Mouse (Mus musculus) midbrain, embryonic 14.5 days (tissue): ENCODE data around the gene Fh1. TPM values are rescaled to one million over a fixed set of nuclear protein-coding genes. Genes with fewer than 3 reads are reported as not detected.

Source experiments
- ATAC-seq: fragments of 200-750 bp; cut with Nextera tagmentation; 2 replicates; pipeline ENCODE4 v1.8.0; 2017; ENCODE audit warnings: moderate number of reproducible peaks, moderate library complexity; ENCODE audit not compliant: low FRiP score, low TSS enrichment
- DNase-seq: peaks from one replicate; pipeline ENCODE4 v3.0.0-alpha.2; 2015
- H3K27ac ChIP-seq: fragments of 300-500 bp; sonication (generic); replicated peaks from 2 replicates; pipeline ENCODE4 v1.5.1; 2014; ENCODE audit warnings: mild to moderate bottlenecking, low read depth, low read length, moderate library complexity
- H3K27me3 ChIP-seq: fragments of 300-500 bp; sonication (generic); 2 replicates; pipeline ENCODE4 v1.6.1; 2014; ENCODE audit warnings: low read length, control low read depth, mixed read lengths; ENCODE audit not compliant: control insufficient read depth, insufficient read depth
- H3K36me3 ChIP-seq: fragments of 300-500 bp; sonication (generic); 2 replicates; pipeline ENCODE4 v1.6.1; 2014; ENCODE audit warnings: low read length, control low read depth; ENCODE audit not compliant: control insufficient read depth, insufficient read depth
- H3K4me1 ChIP-seq: fragments of 300-500 bp; sonication (generic); 2 replicates; pipeline ENCODE4 v1.6.1; 2014; ENCODE audit warnings: mild to moderate bottlenecking, antibody characterized with exemption, low read length, control low read depth; ENCODE audit not compliant: control insufficient read depth, insufficient read depth
- H3K4me2 ChIP-seq: fragments of 300-500 bp; sonication (generic); 2 replicates; pipeline ENCODE4 v1.6.1; 2014; ENCODE audit warnings: mild to moderate bottlenecking, low read length, moderate library complexity
- H3K4me3 ChIP-seq: fragments of 300-500 bp; sonication (generic); replicated peaks from 2 replicates; pipeline ENCODE4 v1.5.1; 2014; ENCODE audit warnings: low read depth, low read length
- H3K9ac ChIP-seq: fragments of 300-500 bp; sonication (generic); replicated peaks from 2 replicates; pipeline ENCODE4 v1.6.1; 2014; ENCODE audit warnings: mild to moderate bottlenecking, low read length, moderate library complexity
- H3K9me3 ChIP-seq: fragments of 300-500 bp; sonication (generic); 2 replicates; pipeline ENCODE4 v1.6.1; 2016; ENCODE audit warnings: low read length, control low read depth, mixed read lengths; ENCODE audit not compliant: control insufficient read depth
- WGBS: fragments of 180-500 bp; shearing (Covaris S2); extraction: QIAGEN DNeasy Blood & Tissue Kit; methylation state at CpG from one replicate; pipeline ENCODE4 v1.1.7; 2014; 5-methylcytosine and 5-hydroxymethylcytosine counted together
- polyA plus RNA-seq: library from polyadenylated mRNA; unstranded; fragments of >200 nt; fragmentation: Nextera tagmentation; extraction: Ambion mirVana; gene quantifications from 2 replicates; pipeline ENCODE4 v1.2.1, GENCODE M21; 2014

Fh1 gene
- polyA plus RNA-seq, 1 experiment from 2014 or later: 87.7 TPM

- Histone ChIP-seq H3K27me3 (no peaks in the 10 kb centered on the region), H3K9me3 (no peaks in the 10 kb centered on the region), H3K9ac (no peak overlapping the region), H3K4me3 (no peak overlapping the region), H3K4me2 (no peak overlapping the region), H3K27ac (no peak overlapping the region), H3K36me3 (no peaks in the 10 kb centered on the region), H3K4me1 (no peaks in the 10 kb centered on the region)
- DNase-seq: no peak
- WGBS: 95% methylated on average over 4 of the region's 4 CpGs
- no peak for ATAC-seq
Measured at GRCm38 (mm10) chr1:175648615-175649014, 23.2 kb upstream of the Fh1 start.

GRCm38 (mm10) chr1:175646952-175647351 lies 21.5 kb upstream of the Fh1 start:
- Histone ChIP-seq H3K9ac (no peak overlapping the region), H3K4me2 (no peak overlapping the region), H3K4me3 (no peak overlapping the region), H3K27ac (no peak overlapping the region), H3K36me3 (no peaks in the 10 kb centered on the region), H3K9me3 (no peaks in the 10 kb centered on the region), H3K4me1 (no peaks in the 10 kb centered on the region), H3K27me3 (no peaks in the 10 kb centered on the region)
- 86% methylated on average over 9 of the region's 9 CpGs for WGBS
- ATAC-seq (no peak), DNase-seq (no peak)

- Histone ChIP-seq H3K36me3 (no peaks in the 10 kb centered on the region), H3K9me3 (no peaks in the 10 kb centered on the region), H3K4me1 (no peaks in the 10 kb centered on the region), H3K4me3 (no peak overlapping the region), H3K27ac (no peak overlapping the region), H3K27me3 (no peaks in the 10 kb centered on the region), H3K9ac (no peak overlapping the region), H3K4me2 (no peak overlapping the region)
- no peak for DNase-seq
- ATAC-seq: no peak
- 81% methylated on average over 5 of the region's 5 CpGs for WGBS
Measured at GRCm38 (mm10) chr1:175643496-175644265, 18.2 kb upstream of the Fh1 start.

- Histone ChIP-seq H3K9ac (no peak overlapping the region), H3K4me3 (no peak overlapping the region), H3K4me1 (no peaks in the 10 kb centered on the region; the same call in 1 of the 2 replicates), H3K9me3 (no peaks in the 10 kb centered on the region), H3K27me3 (no peaks in the 10 kb centered on the region), H3K4me2 (no peak overlapping the region), H3K27ac (no peak overlapping the region), H3K36me3 (no peaks in the 10 kb centered on the region)
- DNase-seq (no peak), ATAC-seq (no peak)
- WGBS: 87% methylated on average over 6 of the region's 6 CpGs
Measured at GRCm38 (mm10) chr1:175640435-175641150, 15.2 kb upstream of the Fh1 start.

GRCm38 (mm10) chr1:175639072-175639471 lies 13.6 kb upstream of the Fh1 start:
- WGBS: 87% methylated on average over 7 of the region's 7 CpGs
- no peak for ATAC-seq
- no peaks in the 10 kb centered on the region; the same call in 1 of the 2 replicates for H3K4me1 ChIP-seq
- DNase-seq: no peak
- no peaks in the 10 kb centered on the region for H3K9me3 ChIP-seq
- H3K27me3 ChIP-seq: no peaks in the 10 kb centered on the region
- H3K4me3 ChIP-seq: no peak overlapping the region
- H3K27ac ChIP-seq: no peak overlapping the region
- H3K36me3 ChIP-seq: no peaks in the 10 kb centered on the region
- no peak overlapping the region for H3K4me2 ChIP-seq
- no peak overlapping the region for H3K9ac ChIP-seq

GRCm38 (mm10) chr1:175637677-175638076 lies 12.2 kb upstream of the Fh1 start:
- ATAC-seq: no peak
- 81% methylated on average over 7 of the region's 7 CpGs for WGBS
- Histone ChIP-seq H3K9ac (no peak overlapping the region), H3K4me1 (no peaks in the 10 kb centered on the region; the same call in 1 of the 2 replicates), H3K36me3 (no peaks in the 10 kb centered on the region), H3K4me2 (no peak overlapping the region), H3K9me3 (no peaks in the 10 kb centered on the region), H3K27ac (no peak overlapping the region), H3K27me3 (no peaks in the 10 kb centered on the region), H3K4me3 (no peak overlapping the region)
- no peak for DNase-seq

- WGBS: 98% methylated on average over 14 of the region's 14 CpGs
- no peak overlapping the region for H3K4me2 ChIP-seq
- no peaks in the 10 kb centered on the region for H3K36me3 ChIP-seq
- ATAC-seq (no peak), DNase-seq (no peak)
- no peak overlapping the region for H3K27ac ChIP-seq
- H3K9me3 ChIP-seq: no peaks in the 10 kb centered on the region
- no peak overlapping the region for H3K9ac ChIP-seq
- H3K4me3 ChIP-seq: no peak overlapping the region
- no peaks in the 10 kb centered on the region for H3K27me3 ChIP-seq
- no peaks in the 10 kb centered on the region; the same call in 1 of the 2 replicates for H3K4me1 ChIP-seq
Measured at GRCm38 (mm10) chr1:175632470-175632869, 7.0 kb upstream of the Fh1 start.

GRCm38 (mm10) chr1:175631721-175632221 lies 6.3 kb upstream of the Fh1 start:
- Histone ChIP-seq H3K9me3 (no peaks in the 10 kb centered on the region), H3K36me3 (no peaks in the 10 kb centered on the region), H3K4me2 (no peak overlapping the region), H3K27ac (no peak overlapping the region), H3K4me3 (no peak overlapping the region), H3K27me3 (no peaks in the 10 kb centered on the region), H3K9ac (no peak overlapping the region), H3K4me1 (no peaks in the 10 kb centered on the region; the same call in 1 of the 2 replicates)
- ATAC-seq (no peak), DNase-seq (no peak)
- 87% methylated on average over 10 of the region's 10 CpGs for WGBS
